Mouse (Mus musculus) CH12F3 (cell line): ENCODE data around the gene Gh.

Experiments used
- in situ Hi-C: fragments of 300-500 bp; cut with MboI; formaldehyde crosslinking; loops from 2 replicates; pipeline ENCODE4 v1.14.3; 2020; ENCODE audit warnings: low sequenced_read_pairs

The Gh gene

DNA sequence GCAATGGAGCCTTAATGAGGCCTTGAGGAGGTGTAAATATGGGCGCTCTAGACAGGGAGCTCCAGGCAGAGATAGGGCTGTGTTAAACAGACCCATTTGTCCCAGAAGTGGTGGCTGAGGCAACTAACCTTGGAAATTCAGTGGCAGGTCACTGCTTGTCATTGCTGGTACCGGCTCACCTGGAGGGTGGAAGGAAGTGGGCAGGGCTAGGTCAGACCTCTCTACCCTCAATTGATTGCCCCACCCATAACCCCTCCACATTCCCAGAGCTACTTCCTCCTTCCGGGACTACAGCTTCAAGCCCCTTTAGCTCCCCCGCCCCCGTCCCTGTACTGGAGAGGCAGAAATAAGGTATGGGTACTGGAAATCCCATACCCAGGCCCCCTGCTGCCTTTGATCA, 11.9 kb upstream of the Gh start:
- in situ Hi-C loops: no loop called here

DNA sequence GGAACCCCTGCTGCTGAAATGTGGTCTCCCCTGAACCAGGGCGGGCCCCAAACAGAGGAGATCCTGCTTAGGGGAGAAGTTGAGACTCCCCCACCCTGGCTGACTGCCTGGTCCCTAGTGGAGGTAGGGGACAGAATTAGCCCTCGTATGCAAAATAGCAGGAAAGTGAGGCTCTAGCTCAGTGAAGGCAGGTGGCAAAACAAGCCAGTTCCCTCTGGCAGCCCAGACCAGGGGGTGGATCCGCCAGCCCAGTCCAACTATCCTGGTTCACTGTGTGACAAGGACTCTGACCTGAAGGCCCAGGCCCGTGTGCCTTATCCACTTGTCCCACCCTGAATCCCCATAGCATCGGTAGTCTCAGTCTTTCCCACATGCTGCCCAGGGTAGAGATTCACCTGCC, 8.5 kb upstream of the Gh start:
- in situ Hi-C loops: no loop called here

DNA sequence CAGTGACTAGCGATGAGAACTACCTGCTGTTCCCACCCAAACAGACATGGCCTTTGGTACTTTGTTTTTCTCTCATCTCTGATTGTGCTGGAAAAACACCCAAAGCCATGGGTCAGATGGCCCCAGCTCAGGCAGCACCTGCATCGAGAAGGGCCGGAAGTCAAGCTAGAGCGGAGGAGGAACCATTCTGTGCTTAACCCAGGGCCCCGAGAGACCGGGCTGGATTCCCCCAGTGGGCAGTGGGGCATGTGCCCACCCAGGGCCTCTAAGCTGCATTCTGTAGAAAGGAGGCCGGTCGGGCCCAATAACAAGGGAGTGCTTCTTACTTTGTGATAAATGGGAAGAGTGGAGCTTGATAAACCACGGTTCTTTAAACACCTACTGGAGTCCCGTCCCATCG, 6.5 kb upstream of the Gh start:
- in situ Hi-C loops: no loop called here

DNA sequence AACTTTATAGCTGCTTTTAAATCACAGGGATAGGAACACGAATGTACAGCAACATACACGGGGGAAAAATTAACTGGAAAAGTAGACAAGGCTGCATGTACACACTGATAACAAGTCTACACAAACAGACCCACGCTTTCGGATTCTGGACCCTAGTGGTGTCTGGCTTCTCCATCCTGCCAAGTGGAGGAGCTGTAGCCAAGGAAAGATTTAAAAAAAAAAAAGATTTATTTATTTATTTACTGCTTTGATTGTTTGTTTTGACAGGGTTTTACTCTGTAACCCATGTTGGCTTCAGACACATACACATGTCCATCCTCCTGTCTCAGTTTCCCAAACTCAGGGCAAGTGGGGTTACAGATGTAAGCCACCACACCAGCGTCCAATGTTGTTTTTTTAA, 5.8 kb upstream of the Gh start:
- in situ Hi-C loops: no loop called here

DNA sequence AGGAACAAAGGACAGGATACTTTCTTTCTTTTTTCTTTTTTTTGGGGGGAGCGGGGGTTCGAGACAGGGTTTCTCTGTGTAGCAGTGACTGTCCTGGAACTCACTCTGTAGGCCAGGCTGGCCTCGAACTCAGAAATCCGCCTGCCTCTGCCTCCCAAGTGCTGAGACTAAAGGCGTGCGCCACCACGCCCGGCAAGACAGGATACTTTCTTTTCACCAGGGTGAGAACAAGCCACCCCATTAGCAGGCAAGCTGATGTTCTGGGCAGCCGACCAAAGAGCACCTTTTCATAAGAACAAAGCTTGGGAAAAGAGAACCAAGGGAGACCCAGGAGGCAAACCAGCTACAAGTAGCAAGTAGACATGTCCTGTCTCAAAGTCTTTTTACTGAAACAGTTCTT, 5.1 kb upstream of the Gh start:
- in situ Hi-C loops: no loop called here

DNA sequence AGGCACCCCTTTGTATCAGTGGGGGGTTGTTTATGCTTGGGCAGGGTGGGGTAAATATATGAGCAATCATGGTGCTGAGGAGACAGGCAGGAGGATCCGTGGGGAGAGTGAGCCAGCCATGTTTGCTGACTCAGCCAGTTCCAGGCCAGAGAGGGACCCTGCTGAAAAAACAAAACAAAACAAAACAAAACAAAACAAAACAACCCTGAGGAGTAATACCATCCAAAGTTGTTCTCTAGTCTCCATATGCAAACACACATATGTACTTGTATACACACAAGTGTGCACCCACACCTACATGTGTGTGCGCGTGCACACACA, 4.4 kb upstream of the Gh start:
- in situ Hi-C loops: no loop called here

DNA sequence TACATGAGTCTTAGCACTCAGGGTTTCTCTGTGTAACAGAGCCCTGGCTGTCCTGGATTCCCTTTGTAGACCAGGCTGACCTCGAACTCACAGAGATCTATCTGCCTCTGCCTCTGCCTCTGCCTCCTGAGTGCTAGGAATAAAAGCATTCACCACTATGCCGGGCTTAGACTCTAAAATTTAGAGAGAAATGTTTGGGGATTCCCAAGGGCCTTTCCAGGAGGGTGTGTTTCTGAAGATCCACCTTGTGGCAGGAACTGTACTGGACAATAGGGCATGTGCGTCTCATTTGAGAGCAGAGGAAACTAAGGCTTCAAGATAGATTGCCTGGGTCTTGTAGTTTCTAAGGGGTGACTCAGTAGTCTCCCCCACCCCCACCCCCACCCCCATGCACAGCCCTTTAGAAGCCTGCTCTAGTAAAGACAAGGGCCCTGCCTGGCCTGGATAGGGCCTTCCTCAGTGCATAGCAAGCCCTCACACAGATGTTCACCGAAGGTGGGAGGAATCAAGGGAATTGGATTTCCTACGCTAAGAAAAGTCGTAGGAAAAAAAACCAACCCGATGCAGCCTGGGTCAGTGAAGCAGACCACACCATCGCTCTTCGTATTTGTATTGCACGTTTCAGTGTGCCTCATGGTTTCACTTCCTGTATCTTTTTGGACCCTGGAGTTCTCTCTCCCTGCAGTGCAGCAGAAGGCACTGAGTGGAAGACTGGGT, 3.8 kb upstream of the Gh start:
- in situ Hi-C loops: no loop called here

DNA sequence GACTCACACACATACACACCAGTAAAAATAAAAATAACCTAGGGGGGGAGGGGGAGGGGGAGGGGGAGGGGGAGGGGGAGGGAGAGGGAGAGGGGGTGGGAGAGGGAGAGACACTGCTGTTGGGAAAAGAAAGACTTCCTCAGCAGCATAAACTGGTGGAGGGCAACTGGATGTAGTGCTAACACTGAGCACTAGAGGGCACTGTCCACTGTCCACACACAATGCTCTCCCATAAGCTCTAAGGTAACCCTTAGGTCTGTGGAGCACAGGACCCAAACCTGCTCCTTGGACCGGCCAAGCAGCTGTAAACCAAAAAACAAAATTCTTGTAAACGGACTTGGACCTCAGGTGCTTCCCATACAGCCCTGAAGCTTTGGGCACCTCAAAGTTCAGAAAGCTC, 969 bp upstream of the Gh start:
- in situ Hi-C loops: no loop called here

DNA sequence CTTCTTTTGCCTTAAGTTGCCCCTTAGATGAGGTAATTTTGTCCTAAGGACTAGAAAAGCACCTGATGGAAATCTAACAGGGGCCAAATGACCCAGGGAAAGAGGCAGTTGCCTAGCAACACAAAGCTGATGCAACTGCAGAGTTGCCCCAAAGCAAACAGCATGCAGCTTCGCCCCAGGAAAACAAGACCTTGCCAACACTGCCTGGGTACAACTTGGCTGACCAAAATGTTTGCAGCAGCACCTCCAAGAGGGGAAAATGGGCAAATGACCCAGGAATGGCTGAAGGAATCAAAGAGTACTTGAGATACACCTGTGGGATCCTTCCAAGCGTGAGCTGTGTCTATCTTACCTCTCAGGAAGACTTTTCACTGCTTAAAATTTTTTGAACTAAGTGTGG, 9.8 kb downstream of the Gh start:
- in situ Hi-C loops: no loop called here

DNA sequence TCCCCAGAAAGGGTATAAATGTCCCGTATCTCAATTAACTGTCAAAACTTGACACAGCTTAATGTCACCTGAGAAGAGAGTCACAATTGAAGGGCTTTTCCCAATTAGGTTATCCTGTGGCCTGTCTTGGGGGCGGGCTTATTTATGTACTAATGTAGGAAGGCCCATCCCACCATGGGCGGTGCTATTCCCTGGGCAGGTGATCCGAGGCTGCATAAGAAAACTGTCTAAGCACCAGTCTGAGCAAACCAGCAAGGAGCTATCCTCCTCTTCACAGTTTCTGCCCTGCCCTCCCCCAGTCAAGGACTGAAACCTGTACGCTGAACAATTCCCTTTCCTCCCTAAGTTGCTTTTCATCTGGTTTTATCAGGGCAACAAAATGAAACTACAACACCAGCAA, 11.3 kb downstream of the Gh start:
- in situ Hi-C loops: no loop called here

DNA sequence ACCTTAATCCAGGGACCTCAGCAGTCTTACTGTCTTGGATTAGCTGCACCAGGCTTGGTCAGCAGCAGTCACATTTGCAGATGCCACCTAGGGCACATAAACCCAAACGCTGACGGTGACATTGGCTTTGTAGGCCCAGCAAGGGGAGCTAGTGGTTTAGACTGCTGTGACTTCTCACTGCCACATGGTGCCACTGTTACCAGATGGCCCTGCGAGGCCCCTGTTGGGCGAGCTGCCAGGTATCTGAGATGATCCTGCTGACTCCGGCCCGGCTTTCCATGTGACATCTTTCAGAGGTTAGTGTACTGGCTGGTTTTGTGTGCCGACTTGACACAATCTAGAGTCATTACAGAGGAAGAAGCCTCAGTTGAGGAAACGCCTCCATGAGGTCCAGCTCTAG, 12.3 kb downstream of the Gh start:
- in situ Hi-C loops: no loop called here

DNA sequence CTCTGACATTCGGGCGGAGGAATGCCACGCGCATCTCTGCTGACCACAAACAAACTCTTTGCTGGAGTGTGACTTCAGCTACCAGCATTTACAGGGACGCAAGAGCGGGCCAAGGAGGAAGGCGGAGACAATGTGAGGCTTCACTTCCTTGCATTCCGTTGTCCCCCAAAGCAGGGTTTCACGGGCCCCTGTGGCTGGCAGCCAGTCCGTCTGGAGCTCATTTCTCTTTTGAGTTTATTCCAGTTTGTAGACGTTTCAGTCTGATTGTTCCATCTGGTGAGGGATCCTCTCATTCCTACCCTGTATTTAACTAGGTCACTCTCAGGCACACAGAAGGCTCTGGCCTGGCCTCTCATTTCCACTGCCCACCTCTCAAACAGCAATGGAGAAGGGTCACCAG, 14.7 kb downstream of the Gh start:
- in situ Hi-C loops: no loop called here

DNA sequence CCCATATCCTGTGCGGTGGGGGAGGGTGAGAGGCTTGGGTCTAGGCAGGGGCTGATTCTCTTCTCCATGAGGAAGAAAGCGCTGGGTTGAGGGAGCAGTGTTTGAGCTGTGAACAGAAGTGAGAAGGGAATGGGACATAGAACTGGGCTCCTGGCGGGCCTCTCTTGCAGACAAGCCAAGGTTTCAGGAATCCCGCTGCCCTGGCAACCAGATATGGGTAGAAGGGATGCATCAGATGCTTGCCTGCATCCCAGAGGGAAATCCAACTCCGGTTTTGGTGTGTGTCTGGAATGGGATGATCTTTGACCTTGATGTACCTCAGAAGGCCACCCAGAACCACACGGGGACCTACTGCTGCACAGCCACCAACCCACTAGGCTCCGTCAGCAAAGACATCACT, 15.5 kb downstream of the Gh start:
- in situ Hi-C loops: no loop called here

DNA sequence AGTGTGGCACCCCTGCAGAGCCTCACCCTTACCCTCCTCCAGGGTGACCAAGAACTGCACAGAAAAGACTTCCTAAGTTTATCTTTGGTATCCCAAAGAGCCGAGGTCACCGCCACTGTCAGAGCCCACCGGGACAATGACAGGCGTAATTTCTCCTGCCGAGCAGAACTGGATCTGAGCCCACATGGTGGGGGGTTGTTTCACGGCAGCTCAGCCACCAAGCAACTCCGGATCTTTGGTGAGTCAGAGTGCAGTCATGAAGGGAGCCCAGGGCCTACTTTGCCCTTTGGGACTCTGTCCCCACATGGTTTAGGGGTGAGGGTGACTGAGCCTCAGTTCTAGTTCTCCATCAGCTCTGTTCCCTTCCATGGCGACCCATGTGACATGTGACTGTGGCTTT, 17.5 kb downstream of the Gh start:
- in situ Hi-C loops: no loop called here

DNA sequence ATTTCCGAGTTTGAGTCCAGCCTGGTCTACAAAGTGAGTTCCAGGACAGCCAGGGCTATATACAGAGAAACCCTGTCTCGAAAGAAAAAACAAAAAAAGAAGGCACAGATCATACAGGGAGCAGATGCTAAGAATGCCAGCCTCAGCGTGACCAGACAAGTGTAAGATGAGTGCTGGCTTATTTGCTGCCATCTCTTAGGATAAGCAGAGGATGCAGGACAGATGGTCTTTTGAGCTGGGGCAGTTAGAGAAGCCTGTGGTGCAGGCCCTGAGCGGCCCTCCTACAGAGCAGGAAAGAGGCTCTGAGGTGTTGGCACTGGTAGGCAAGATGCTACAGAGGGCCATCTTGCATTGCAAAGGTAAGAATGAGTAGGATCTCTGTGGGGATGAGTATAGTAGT, 18.3 kb downstream of the Gh start:
- in situ Hi-C loops: no loop called here

DNA sequence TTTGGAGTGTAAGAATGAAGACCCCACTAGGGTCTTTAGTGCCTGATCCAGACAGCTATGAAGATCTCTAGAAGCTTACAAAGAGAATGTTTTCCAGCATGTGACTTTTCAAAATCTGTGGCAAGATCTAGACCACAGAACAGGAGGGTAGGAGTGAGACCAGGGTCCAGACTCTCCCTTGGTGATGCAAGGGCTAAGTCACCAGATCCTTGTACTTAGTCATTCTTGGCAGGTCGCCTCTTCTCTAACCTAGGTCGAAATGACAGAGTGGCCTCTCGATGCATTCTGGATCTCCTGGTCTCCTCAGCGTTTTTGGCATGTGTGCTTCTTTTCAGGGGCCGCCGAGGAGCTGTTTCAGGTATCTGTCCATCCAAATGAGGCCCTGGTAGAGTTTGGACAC, 19.2 kb downstream of the Gh start:
- in situ Hi-C loops: no loop called here

DNA sequence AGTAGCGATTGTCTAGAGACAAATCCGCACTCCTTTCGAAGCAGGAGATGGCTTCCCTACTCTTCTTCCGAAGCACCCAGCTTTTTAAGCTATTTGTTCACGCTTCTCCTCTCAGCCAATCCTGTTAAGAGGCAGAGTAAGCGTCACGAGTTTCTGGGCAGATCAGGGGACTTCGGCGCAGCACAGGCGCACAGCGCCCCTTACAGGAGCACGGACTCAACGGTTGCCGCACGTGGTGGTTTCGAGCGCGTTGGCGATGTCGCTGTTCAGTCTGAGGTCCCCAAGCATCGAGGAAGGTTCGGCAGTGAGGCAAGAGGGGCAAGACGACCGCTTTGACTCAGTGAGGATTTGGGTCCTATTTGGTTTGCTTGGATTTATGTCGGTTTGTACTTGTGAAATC, 25.2 kb downstream of the Gh start, which contains the start of gene Tcam1:
Gene Tcam1 (plus strand): TSS at position 219 of the 400 bp plus-strand sequence.
- in situ Hi-C loops: no loop called here

DNA sequence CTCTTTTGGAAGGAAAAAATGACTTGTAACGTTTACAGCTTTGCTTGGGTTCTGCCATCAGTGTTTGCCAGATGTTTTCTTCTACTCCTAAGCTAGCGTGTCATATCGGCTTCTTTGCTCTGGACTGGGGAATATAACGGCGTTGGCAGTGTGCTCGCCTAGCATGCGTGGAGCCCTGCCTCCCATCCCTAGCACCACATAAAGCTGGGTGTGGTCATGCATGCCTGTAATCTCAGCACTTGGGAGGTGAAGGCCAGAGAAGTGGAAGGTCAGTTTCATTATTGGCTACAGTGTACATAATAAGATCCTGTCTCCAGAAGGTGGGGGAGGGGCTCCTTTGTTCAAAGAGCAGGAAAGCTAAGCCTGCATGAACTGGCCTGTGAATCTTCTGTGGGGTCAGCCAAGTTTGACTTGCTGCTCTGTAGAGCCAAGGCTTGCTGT, 26.7 kb downstream of the Gh start:
- in situ Hi-C loops: no loop called here

DNA sequence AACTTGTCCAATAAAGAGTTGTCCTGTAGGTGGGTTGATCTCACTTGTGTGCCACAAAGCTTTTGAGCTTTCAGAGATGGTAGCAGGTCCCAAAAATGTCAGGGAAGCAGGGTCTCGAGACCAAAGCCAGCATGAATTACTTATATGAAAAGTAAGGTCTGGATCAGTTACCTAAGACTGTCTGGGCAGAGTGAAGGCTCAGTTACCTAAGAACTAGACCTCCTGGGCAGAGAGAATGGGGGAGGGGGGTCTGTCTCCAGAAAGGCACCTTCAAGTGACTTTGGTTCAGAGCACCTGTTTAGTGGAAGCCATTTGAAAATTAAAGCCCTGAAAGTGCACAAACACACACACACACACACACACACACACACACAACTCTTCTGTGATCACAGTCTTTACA, 27.3 kb downstream of the Gh start:
- in situ Hi-C loops: no loop called here

DNA sequence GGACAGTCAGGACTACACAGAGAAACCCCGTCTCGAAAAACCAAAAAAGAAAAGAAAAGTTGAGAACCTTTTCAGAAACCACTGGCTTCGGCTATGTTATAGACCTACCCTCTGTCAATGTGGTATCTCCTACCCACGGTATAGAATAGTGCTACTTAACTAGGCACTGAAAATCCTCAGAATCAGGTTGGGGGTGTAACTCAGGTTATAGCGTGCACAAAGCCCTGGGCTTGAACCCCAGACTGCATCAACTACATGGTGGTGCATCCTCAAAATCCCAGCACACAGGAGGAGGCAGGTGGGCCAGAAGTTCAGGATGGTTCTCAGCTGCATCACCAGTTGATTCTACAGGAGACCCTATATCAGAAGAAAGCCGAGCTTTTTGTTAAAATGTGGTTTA, 27.9 kb downstream of the Gh start:
- in situ Hi-C loops: no loop called here

DNA sequence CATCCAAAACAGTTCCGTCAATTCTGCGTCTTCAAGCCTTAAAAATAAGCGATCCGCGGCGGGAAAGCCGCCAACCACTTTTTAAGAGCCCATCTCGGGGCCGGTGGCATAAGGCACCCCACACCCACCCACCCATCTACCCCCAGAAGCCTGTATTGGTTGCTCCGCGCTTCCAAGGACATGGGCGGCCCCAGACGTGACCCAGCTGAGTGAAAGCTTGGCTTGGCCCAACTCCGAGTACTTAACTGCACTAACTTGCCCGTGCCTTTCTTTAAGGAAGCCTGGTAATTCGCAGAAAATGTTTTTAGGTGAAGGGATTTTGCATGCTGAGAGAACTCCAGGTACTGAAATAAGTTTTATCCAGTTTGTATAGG, 28.4 kb downstream of the Gh start:
- in situ Hi-C loops: no loop called here

DNA sequence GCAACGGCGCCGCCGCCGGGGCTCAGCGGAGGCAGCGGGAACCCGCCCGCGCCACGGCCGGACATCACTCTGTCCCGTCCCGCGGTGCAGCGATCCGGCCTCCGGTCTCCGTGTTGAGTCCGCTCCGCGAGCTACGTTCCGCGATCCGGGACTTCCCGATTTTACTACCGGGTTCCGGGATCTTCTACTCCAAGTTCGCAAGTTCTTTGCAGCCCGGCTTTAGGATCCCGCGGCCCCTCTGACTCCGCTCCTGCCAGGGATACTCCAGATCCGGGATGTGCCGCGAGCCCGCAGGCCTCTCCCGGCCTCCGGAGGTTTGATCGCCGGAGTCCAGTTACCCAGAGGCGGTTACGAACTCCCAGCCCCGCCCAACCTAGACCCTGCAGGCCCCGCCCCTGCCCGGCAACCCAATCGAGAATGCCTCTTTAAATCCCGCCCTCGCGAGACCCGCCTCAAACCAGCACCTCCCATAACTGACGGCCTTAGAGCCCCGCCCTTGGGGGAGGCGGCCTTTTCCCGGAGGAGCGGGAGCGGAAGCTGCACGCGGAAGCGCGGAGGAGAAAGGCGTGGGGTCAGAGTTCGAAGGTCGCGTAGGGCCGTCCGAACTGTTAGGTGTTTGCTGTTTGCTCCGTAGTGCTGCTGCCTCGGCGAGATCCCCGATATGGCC, 28.9 kb downstream of the Gh start, which contains the start of gene Smarcd2:
Gene Smarcd2 (minus strand): TSS at position 329 of the 667 bp plus-strand sequence.
- in situ Hi-C loops: no loop called here
